Mouse (Mus musculus) G1E (cell line): ENCODE data around the gene Olfr354.

ENCODE experiments used
- CTCF ChIP-seq: IDR thresholded peaks from 2 replicates; pipeline ENCODE4 v1.5.1; 2012; ENCODE audit warnings: low read depth, low read length, inconsistent platforms, mixed read lengths
- GATA1 ChIP-seq: IDR thresholded peaks from 2 replicates; pipeline ENCODE4 v1.6.1; 2012; ENCODE audit warnings: borderline replicate concordance, low read length, inconsistent platforms, mixed read lengths
- POLR2AphosphoS5 ChIP-seq: IDR thresholded peaks from 2 replicates; pipeline ENCODE4 v1.6.1; 2012; ENCODE audit warnings: low read depth, low read length, inconsistent platforms; ENCODE audit not compliant: insufficient replicate concordance
- TAL1 ChIP-seq: conservative IDR thresholded peaks from 2 replicates; pipeline ENCODE4 v1.6.1; 2012; ENCODE audit warnings: low read depth, low read length, inconsistent platforms, mixed read lengths

DNA sequence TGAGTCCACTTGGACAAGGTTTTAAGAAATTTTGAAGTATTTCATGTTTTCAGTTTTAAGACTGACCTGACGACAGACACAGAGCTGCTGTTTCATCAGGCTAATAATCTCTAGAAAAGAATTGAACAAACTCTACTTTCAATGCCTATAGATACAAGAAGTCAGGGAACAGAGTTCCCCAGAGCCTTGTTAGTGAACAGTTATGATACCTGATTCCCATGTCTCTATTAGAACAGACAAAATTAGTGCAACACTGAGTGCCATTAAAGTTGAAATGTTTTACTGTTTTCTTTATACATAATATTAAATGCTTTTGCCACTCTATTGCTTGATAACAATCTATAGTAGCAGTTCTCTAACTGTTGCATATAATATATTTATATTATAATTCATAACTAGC is 42.9 kb upstream of the Olfr354 start, which contains the start of gene Olfr351:
- no peak for TF ChIP-seq CTCF
- no peak for TF ChIP-seq POLR2AphosphoS5
- no peak for TF ChIP-seq GATA1
- TF ChIP-seq TAL1: no peak
